In genomic region chrX:167207741-167208505, GRCm38 (mm10) we compare ENCODE assay signal across 9 mouse cellular contexts. TPM values are rescaled to one million over a fixed set of nuclear protein-coding genes. Genes with fewer than 3 reads are reported as not detected.
DNase-seq lines count a peak whose midpoint lies in the region; ATAC-seq and TF ChIP-seq lines count a peak whose summit lies in the region.
"Had no signal": no experiment of that assay in that cellular context is flagged by ENCODE, and none has a peak within 500 bp of the region (broad histone marks: within the 10 kb centered on the region; RNA-seq: fewer than 3 reads in every experiment).

No protein-coding gene starts in this region.

- H3K4me3 ChIP-seq in cerebellum, adult 2 months (replicated peaks; ENCODE audit: insufficient read depth, low read depth, low read length), result peak overlapping the region; percentile 97
- H3K4me3 ChIP-seq in liver, embryonic 11.5 days (ENCODE audit: low read depth, low read length), result peak overlapping the region; percentile 59
- peak overlapping the region; percentile 57 for H3K4me3 ChIP-seq in neural tube, embryonic 14.5 days (ENCODE audit: low read depth, low read length)

- TF ChIP-seq CTCF in cerebellum, adult 2 months (IDR thresholded peaks at IDR 0.05; ENCODE audit: borderline replicate concordance, insufficient read depth, low read depth, low read length), result no peak

- 8% methylated on average over 25 of the region's 25 CpGs for WGBS in cerebellum, adult 2 months
- WGBS in liver, embryonic 11.5 days, result 14% methylated on average over 25 of the region's 25 CpGs
- 22% methylated on average over 21 of the region's 25 CpGs for WGBS in neural tube, embryonic 14.5 days

- no peaks in the 10 kb centered on the region for H3K9me3 ChIP-seq in liver, embryonic 11.5 days (ENCODE audit: control insufficient read depth, low read length)
- no peaks in the 10 kb centered on the region for H3K9me3 ChIP-seq in neural tube, embryonic 14.5 days (ENCODE audit: control insufficient read depth, low read length)

- no peaks in the 10 kb centered on the region for H3K27me3 ChIP-seq in cerebellum, adult 2 months (ENCODE audit: control insufficient read depth, insufficient read depth, low read length)
- H3K27me3 ChIP-seq in liver, embryonic 11.5 days (replicated peaks; ENCODE audit: control insufficient read depth, insufficient read depth, low read length), result peaks cover 15% of the 10 kb centered on the region
- peaks cover 5% of the 10 kb centered on the region; the same call in 1 of the 2 replicates for H3K27me3 ChIP-seq in neural tube, embryonic 14.5 days (ENCODE audit: control insufficient read depth, insufficient read depth, low read length)

- ATAC-seq in liver, embryonic 11.5 days (replicated peaks; ENCODE audit: low FRiP score), result no peak
- ATAC-seq in neural tube, embryonic 14.5 days (ENCODE audit: low read depth), result 0 out of 2 replicates have a peak, but pooled peaks have one; percentile 38

- peak overlapping the region; percentile 82 for H3K27ac ChIP-seq in cerebellum, adult 2 months (ENCODE audit: insufficient read depth, low read length)
- H3K27ac ChIP-seq in liver, embryonic 11.5 days (ENCODE audit: low read depth, low read length), result peak overlapping the region; percentile 68
- peak overlapping the region; percentile 93 for H3K27ac ChIP-seq in neural tube, embryonic 14.5 days (ENCODE audit: low read depth, low read length)

- H3K9ac ChIP-seq in liver, embryonic 11.5 days (ENCODE audit: low read depth, low read length), result peak overlapping the region; percentile 69
- H3K9ac ChIP-seq in neural tube, embryonic 14.5 days (replicated peaks; ENCODE audit: low read depth, low read length), result peak overlapping the region; percentile 88

- peak overlapping the region; percentile 68 for H3K4me2 ChIP-seq in liver, embryonic 11.5 days
- peak overlapping the region; percentile 63 for H3K4me2 ChIP-seq in neural tube, embryonic 14.5 days (ENCODE audit: low read depth, low read length)

- no peaks in the 10 kb centered on the region for H3K36me3 ChIP-seq in liver, embryonic 11.5 days (ENCODE audit: control insufficient read depth, insufficient read depth, low read length)
- peaks cover 7% of the 10 kb centered on the region; the same call in 1 of the 2 replicates for H3K36me3 ChIP-seq in neural tube, embryonic 14.5 days (ENCODE audit: control insufficient read depth, insufficient read depth, low read length)

- TF ChIP-seq POLR2A in cerebellum, adult 2 months (IDR thresholded peaks at IDR 0.05; ENCODE audit: borderline replicate concordance, insufficient read depth, low read length), result no peak

- peak; percentile 23 to 28 for DNase-seq in cerebellum, adult 2 months
- DNase-seq in cerebellum, adult 9-10 months, result no peak
- peak; percentile 51 for DNase-seq in A20 (ENCODE audit: low read depth, low spot score)
- peak; percentile 33 for DNase-seq in embryo, embryonic 9.5 days (ENCODE audit: extremely low spot score)
- DNase-seq in heart, postnatal 36 days, result peak; percentile 23 to 32
- DNase-seq in liver, embryonic 11.5 days (ENCODE audit: low spot score), result no peak
- no peak for DNase-seq in urinary bladder, adult 18-20 months (ENCODE audit: low spot score in 2 of 2)

- H3K4me1 ChIP-seq in cerebellum, adult 2 months (ENCODE audit: control insufficient read depth, insufficient read depth, low read length), result no peaks in the 10 kb centered on the region
- peaks cover 2% of the 10 kb centered on the region; the same call in 1 of the 2 replicates for H3K4me1 ChIP-seq in liver, embryonic 11.5 days (replicated peaks; ENCODE audit: control insufficient read depth, insufficient read depth, low read length)
- no peaks in the 10 kb centered on the region for H3K4me1 ChIP-seq in neural tube, embryonic 14.5 days (ENCODE audit: control insufficient read depth, insufficient read depth, low read length)

- intact Hi-C loops in heart, postnatal 36 days (cut with DNase I), result loop anchor here (10.0 kb wide), 2 partner anchors 53 to 103 kb away; no protein-coding TSS in a partner anchor

RNA-seq across cellular contexts. Expression of gene Tmsb4x, which starts 1.2 kb away (rescaled TPM):
- polyA plus RNA-seq in cerebellum, adult 2 months (2012; rRNA removed), result 1,010 and 1,165 TPM in 2 replicates
- 100 to 1,000 TPM; 474 to 506 TPM for total RNA-seq in heart, postnatal 36 days (2021)
- polyA plus RNA-seq in liver, embryonic 11.5 days (2014; fragmentation: Nextera tagmentation; extraction: Ambion mirVana), result 1,729 and 1,856 TPM in 2 replicates
- 4,521 and 4,960 TPM in 2 replicates for polyA plus RNA-seq in neural tube, embryonic 14.5 days (2014; fragmentation: Nextera tagmentation; extraction: Ambion mirVana)
- total RNA-seq: MEL had no signal

RNA-seq across cellular contexts. Expression of gene Tlr8, which starts 56.2 kb away (rescaled TPM):
- 0.14 TPM in 1 of 2 replicates, not detected in the other for polyA plus RNA-seq in cerebellum, adult 2 months (2012; rRNA removed)
- 1 to 10 TPM; 1.4 to 3.0 TPM for total RNA-seq in heart, postnatal 36 days (2021)
- 0.63 and 0.84 TPM in 2 replicates for polyA plus RNA-seq in liver, embryonic 11.5 days (2014; fragmentation: Nextera tagmentation; extraction: Ambion mirVana)
- 0.10 TPM in 1 of 2 replicates, not detected in the other for polyA plus RNA-seq in neural tube, embryonic 14.5 days (2014; fragmentation: Nextera tagmentation; extraction: Ambion mirVana)
- total RNA-seq: MEL had no signal

Comparison
In these comparisons a context has a peak if more than half of its experiments do, and no peak if none do; other contexts are left out.
1. DNase-seq: peak in cerebellum, adult 2 months (2 of 2), A20 (single experiment), embryo, embryonic 9.5 days (single experiment) and heart, postnatal 36 days (2 of 2); none in cerebellum, adult 9-10 months (single experiment), liver, embryonic 11.5 days (single experiment) and urinary bladder, adult 18-20 months (0 of 2).
2. Peak in every context shown above with its lines, with median percentiles within 50 percentile points of each other: H3K27ac ChIP-seq and H3K4me3 ChIP-seq.